Mouse (Mus musculus) thymus, postnatal 10 days (tissue): Measurements from ENCODE around the gene Ppargc1a.

ENCODE experiments used
- DNase-seq, 2 experiments: peaks; one replicate each; pipeline ENCODE4 v3.0.0; 2021; ENCODE audit warnings: low spot score in 2 of 2

The Ppargc1a gene

GRCm38 (mm10) chr5:51567659-51568058 lies at the start of gene Ppargc1a:
Gene Ppargc1a, minus strand, starts transcription at chr5:51567726.
- no peak for DNase-seq

GRCm38 (mm10) chr5:51616877-51617276 lies 49.4 kb upstream of the Ppargc1a start:
- no peak for DNase-seq

- no peak for DNase-seq
Measured at GRCm38 (mm10) chr5:51612049-51612448, 44.5 kb upstream of the Ppargc1a start.

- no peak for DNase-seq
Measured at GRCm38 (mm10) chr5:51607686-51608480, 40.4 kb upstream of the Ppargc1a start.

GRCm38 (mm10) chr5:51599549-51599948 lies 32.0 kb upstream of the Ppargc1a start:
- DNase-seq, result no peak

- no peak for DNase-seq
Measured at GRCm38 (mm10) chr5:51595644-51596043, 28.1 kb upstream of the Ppargc1a start.

GRCm38 (mm10) chr5:51592206-51592605 lies 24.7 kb upstream of the Ppargc1a start:
- DNase-seq, result no peak

GRCm38 (mm10) chr5:51591537-51592154 lies 24.1 kb upstream of the Ppargc1a start:
- no peak for DNase-seq

GRCm38 (mm10) chr5:51586187-51586586 lies 18.7 kb upstream of the Ppargc1a start:
- DNase-seq, result no peak

GRCm38 (mm10) chr5:51584987-51585386 lies 17.5 kb upstream of the Ppargc1a start:
- DNase-seq, result no peak

- no peak for DNase-seq
Measured at GRCm38 (mm10) chr5:51584186-51584585, 16.7 kb upstream of the Ppargc1a start.

- DNase-seq, result no peak
Measured at GRCm38 (mm10) chr5:51583632-51584031, 16.1 kb upstream of the Ppargc1a start.

GRCm38 (mm10) chr5:51583030-51583429 lies 15.5 kb upstream of the Ppargc1a start:
- DNase-seq, result no peak

- no peak for DNase-seq
Measured at GRCm38 (mm10) chr5:51582618-51583017, 15.1 kb upstream of the Ppargc1a start.

GRCm38 (mm10) chr5:51577594-51577993 lies 10.1 kb upstream of the Ppargc1a start:
- no peak for DNase-seq

- DNase-seq, result no peak
Measured at GRCm38 (mm10) chr5:51573770-51574169, 6.2 kb upstream of the Ppargc1a start.

- DNase-seq, result no peak
Measured at GRCm38 (mm10) chr5:51568198-51568690, 718 bp upstream of the Ppargc1a start.

- DNase-seq, result no peak
Measured at GRCm38 (mm10) chr5:51565672-51566071, 1.9 kb downstream of the Ppargc1a start.

GRCm38 (mm10) chr5:51565038-51565437 lies 2.5 kb downstream of the Ppargc1a start:
- DNase-seq, result no peak

- DNase-seq, result no peak
Measured at GRCm38 (mm10) chr5:51563574-51563973, 4.0 kb downstream of the Ppargc1a start.

GRCm38 (mm10) chr5:51557607-51558278 lies 9.8 kb downstream of the Ppargc1a start:
- no peak for DNase-seq

- no peak for DNase-seq
Measured at GRCm38 (mm10) chr5:51553671-51554070, 13.9 kb downstream of the Ppargc1a start.

- DNase-seq, result no peak
Measured at GRCm38 (mm10) chr5:51553251-51553650, 14.3 kb downstream of the Ppargc1a start.
